In the genomic region with DNA sequence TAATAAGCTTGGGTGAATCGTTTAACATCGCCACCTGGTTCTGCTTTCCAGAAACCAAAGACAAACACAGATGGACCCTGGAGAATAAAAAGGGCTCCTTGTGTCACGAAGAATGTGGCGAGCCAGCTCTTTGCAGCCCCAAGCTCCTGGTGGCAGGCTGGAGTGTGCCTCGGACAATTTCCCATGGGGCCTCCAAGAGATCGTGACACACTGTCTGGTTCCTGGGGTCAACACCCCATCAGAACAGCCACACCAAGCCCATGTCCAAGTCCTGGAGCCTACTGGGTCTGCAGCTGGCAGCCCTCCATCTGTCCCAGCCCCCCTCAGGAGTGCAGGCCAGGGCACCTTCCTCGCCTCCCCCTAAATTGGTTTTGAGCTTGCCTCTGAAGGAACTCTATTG, we compare ENCODE assay signal across 7 mouse cellular contexts. TPM values are rescaled to one million over a fixed set of nuclear protein-coding genes. Genes with fewer than 3 reads are reported as not detected.
DNase-seq lines count a peak whose midpoint lies in the region; ATAC-seq lines count a peak whose summit lies in the region.

No protein-coding gene starts in this region.

- no peak for DNase-seq in kidney, adult 9 months
- peak; percentile 42 for DNase-seq in brain, adult 2 months (ENCODE audit: low read depth, low spot score)
- no peak for DNase-seq in forebrain, embryonic 11.5 days (ENCODE audit: low spot score)
- DNase-seq in liver, embryonic 11.5 days (ENCODE audit: low spot score) = no peak
- no peak for DNase-seq in gastrocnemius, postnatal 10 days

- 12% methylated on average over 7 of the region's 7 CpGs for WGBS in kidney, embryonic 14.5 days
- 29% methylated on average over 7 of the region's 7 CpGs for WGBS in forebrain, embryonic 11.5 days
- WGBS in liver, embryonic 11.5 days = 33% methylated on average over 7 of the region's 7 CpGs
- 21% methylated on average over 7 of the region's 7 CpGs for WGBS in neural tube, embryonic 13.5 days

- peak overlapping the region; percentile 51 for H3K4me3 ChIP-seq in kidney, embryonic 14.5 days (ENCODE audit: low read length)
- H3K4me3 ChIP-seq in forebrain, embryonic 11.5 days (ENCODE audit: low read depth, low read length) = peak overlapping the region; percentile 45
- peak overlapping the region; percentile 74 for H3K4me3 ChIP-seq in liver, embryonic 11.5 days (ENCODE audit: low read depth, low read length)
- peak overlapping the region; percentile 65 for H3K4me3 ChIP-seq in neural tube, embryonic 13.5 days

- H3K27ac ChIP-seq in kidney, embryonic 14.5 days (ENCODE audit: low read depth, low read length) = peak overlapping the region; percentile 30; the same call in 1 of the 2 replicates
- H3K27ac ChIP-seq in forebrain, embryonic 11.5 days (ENCODE audit: low read depth, low read length) = no peak overlapping the region
- H3K27ac ChIP-seq in liver, embryonic 11.5 days (ENCODE audit: low read depth, low read length) = peak overlapping the region; percentile 54
- peak overlapping the region; percentile 91 for H3K27ac ChIP-seq in neural tube, embryonic 13.5 days (replicated peaks)

- peaks cover 7% of the 10 kb centered on the region; the same call in 1 of the 2 replicates for H3K4me1 ChIP-seq in kidney, embryonic 14.5 days (ENCODE audit: control insufficient read depth, insufficient read depth, low read length)
- H3K4me1 ChIP-seq in forebrain, embryonic 11.5 days (replicated peaks; ENCODE audit: control insufficient read depth, insufficient read depth, low read length) = 0 out of 2 replicates have a peak, but pooled peaks cover 2% of the 10 kb centered on the region
- peaks cover 13% of the 10 kb centered on the region; the same call in 1 of the 2 replicates for H3K4me1 ChIP-seq in liver, embryonic 11.5 days (replicated peaks; ENCODE audit: control insufficient read depth, insufficient read depth, low read length)
- peaks cover 23% of the 10 kb centered on the region for H3K4me1 ChIP-seq in neural tube, embryonic 13.5 days (replicated peaks)

- H3K27me3 ChIP-seq in kidney, embryonic 14.5 days (ENCODE audit: control insufficient read depth, insufficient read depth, low read length) = no peaks in the 10 kb centered on the region
- no peaks in the 10 kb centered on the region for H3K27me3 ChIP-seq in forebrain, embryonic 11.5 days (ENCODE audit: control insufficient read depth, insufficient read depth, low read length)
- no peaks in the 10 kb centered on the region for H3K27me3 ChIP-seq in liver, embryonic 11.5 days (replicated peaks; ENCODE audit: control insufficient read depth, insufficient read depth, low read length)
- H3K27me3 ChIP-seq in neural tube, embryonic 13.5 days = no peaks in the 10 kb centered on the region

- H3K9me3 ChIP-seq in kidney, embryonic 14.5 days (ENCODE audit: control insufficient read depth, low read length) = no peaks in the 10 kb centered on the region
- no peaks in the 10 kb centered on the region for H3K9me3 ChIP-seq in forebrain, embryonic 11.5 days (ENCODE audit: control insufficient read depth, low read length)
- H3K9me3 ChIP-seq in liver, embryonic 11.5 days (ENCODE audit: control insufficient read depth, low read length) = no peaks in the 10 kb centered on the region
- H3K9me3 ChIP-seq in neural tube, embryonic 13.5 days = no peaks in the 10 kb centered on the region

- H3K4me2 ChIP-seq in kidney, embryonic 14.5 days (replicated peaks; ENCODE audit: low read depth, low read length) = peak overlapping the region; percentile 86
- peak overlapping the region; percentile 55 for H3K4me2 ChIP-seq in forebrain, embryonic 11.5 days (ENCODE audit: low read depth, low read length, severe bottlenecking)
- peak overlapping the region; percentile 97 for H3K4me2 ChIP-seq in liver, embryonic 11.5 days
- peak overlapping the region; percentile 73 for H3K4me2 ChIP-seq in neural tube, embryonic 13.5 days

- no peaks in the 10 kb centered on the region; the same call in 1 of the 2 replicates for H3K36me3 ChIP-seq in kidney, embryonic 14.5 days (ENCODE audit: control insufficient read depth, insufficient read depth, low read length)
- no peaks in the 10 kb centered on the region for H3K36me3 ChIP-seq in forebrain, embryonic 11.5 days (ENCODE audit: control insufficient read depth, insufficient read depth, low read length)
- no peaks in the 10 kb centered on the region for H3K36me3 ChIP-seq in liver, embryonic 11.5 days (ENCODE audit: control insufficient read depth, insufficient read depth, low read length)
- no peaks in the 10 kb centered on the region for H3K36me3 ChIP-seq in neural tube, embryonic 13.5 days

- ATAC-seq in kidney, embryonic 14.5 days (ENCODE audit: low FRiP score, low TSS enrichment) = peak; percentile 25
- peak; percentile 23 for ATAC-seq in forebrain, embryonic 11.5 days (replicated peaks; ENCODE audit: low FRiP score)
- ATAC-seq in liver, embryonic 11.5 days (replicated peaks; ENCODE audit: low FRiP score) = peak; percentile 13
- ATAC-seq in neural tube, embryonic 13.5 days (ENCODE audit: low read depth) = peak; percentile 46

- H3K9ac ChIP-seq in kidney, embryonic 14.5 days (ENCODE audit: low read depth, low read length) = peak overlapping the region; percentile 68
- peak overlapping the region; percentile 68 for H3K9ac ChIP-seq in forebrain, embryonic 11.5 days (ENCODE audit: low read length)
- peak overlapping the region; percentile 88 for H3K9ac ChIP-seq in liver, embryonic 11.5 days (ENCODE audit: low read depth, low read length)
- H3K9ac ChIP-seq in neural tube, embryonic 13.5 days = peak overlapping the region; percentile 83

RNA-seq across cellular contexts. Expression of a gene that starts 0.5 kb away (rescaled TPM):
- 6.4 and 13.0 TPM in 2 replicates for polyA plus RNA-seq in kidney, embryonic 14.5 days (2014; fragmentation: Nextera tagmentation; extraction: Ambion mirVana)
- 12.6 and 13.4 TPM in 2 replicates for polyA plus RNA-seq in forebrain, embryonic 11.5 days (2014; fragmentation: Nextera tagmentation; extraction: Ambion mirVana)
- 9.5 and 10.3 TPM in 2 replicates for polyA plus RNA-seq in liver, embryonic 11.5 days (2014; fragmentation: Nextera tagmentation; extraction: Ambion mirVana)
- 9.8 and 14.6 TPM in 2 replicates for polyA plus RNA-seq in neural tube, embryonic 13.5 days (2015; fragmentation: Nextera tagmentation; extraction: Ambion mirVana)
- total RNA-seq in gastrocnemius, postnatal 10 days (2021) = 1 to 10 TPM; 4.7 to 5.2 TPM
